Mouse (Mus musculus) CD8-positive naive resting alpha-beta T cell, adult 2 months (primary cell): ENCODE data around the gene Usp24.
"Not testable (repeated sequence)": the region's sequence is repeated elsewhere in the genome, so short reads cannot be mapped to it uniquely, and the experiment has no call there.

Experiments used
- DNase-seq, 2 experiments: peaks; one replicate each; pipeline ENCODE4 v3.0.0; 2022; ENCODE audit warnings: low read depth in 2 of 2, low spot score in 2 of 2

Usp24 gene

GRCm38 (mm10) chr4:106318208-106318607 lies 2.2 kb downstream of the Usp24 start:
- no peak for DNase-seq

- DNase-seq = no peak
These were observed 3.0 kb downstream of the Usp24 start for GRCm38 (mm10) chr4:106318976-106319375.

GRCm38 (mm10) chr4:106322846-106323245 lies 6.8 kb downstream of the Usp24 start:
- DNase-seq = no peak

DNA sequence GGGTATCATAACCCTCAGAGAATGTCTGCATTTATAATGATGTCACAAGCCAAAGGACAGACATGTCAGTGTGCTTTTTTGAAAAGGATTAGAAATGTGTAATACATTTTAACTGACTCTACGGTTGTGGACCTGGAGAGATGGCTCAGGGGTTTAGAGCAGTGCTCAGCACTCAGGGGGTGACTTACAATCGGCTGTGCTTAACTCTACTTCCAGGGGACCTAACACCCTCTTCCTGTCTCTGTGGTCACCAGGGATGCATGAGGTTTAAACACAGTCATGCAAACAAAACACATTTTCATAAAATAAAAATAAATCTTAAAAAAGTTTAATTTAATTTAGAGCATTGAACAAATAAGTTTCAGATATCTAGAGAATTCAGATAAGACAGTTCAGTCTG lies 7.3 kb downstream of the Usp24 start:
- no peak for DNase-seq

DNA sequence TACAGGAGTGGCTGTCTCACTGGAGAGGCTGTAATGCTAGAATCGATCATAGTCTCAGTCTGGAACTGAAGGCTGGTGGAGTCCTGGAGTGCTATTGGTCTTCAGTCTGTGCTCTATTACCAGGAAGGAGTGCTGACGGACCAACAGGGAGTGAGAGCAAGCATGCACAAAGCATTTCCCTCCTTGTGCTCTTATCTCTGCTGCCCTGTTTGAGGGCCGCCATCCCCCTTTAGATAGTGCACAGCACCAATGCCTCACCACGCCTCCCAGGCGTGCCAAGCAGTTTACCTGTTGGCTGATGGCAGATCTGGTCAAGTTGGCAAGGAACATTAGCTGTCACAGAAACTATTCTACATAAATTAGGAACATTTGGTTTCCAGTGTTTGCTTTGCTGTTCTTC lies 11.4 kb downstream of the Usp24 start:
- no peak for DNase-seq

DNA sequence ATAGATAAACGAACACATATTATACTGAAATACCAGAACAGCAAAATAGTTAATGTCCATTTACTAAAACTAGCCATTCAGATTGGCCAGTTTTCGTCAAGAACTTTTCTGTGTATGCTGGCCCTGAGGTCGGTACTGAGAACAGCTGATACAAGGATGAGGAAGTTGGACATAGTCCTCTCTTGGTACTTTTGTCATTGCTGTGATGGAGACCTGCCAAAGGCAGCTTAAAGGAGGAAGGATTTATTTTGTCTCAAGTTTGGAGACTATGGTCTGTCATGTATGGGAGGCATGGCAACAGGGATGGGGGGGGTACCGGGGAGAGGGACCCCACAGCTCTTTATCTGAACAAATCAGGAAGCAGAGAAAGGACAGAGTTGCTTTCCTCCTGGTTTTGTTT lies 12.7 kb downstream of the Usp24 start:
- DNase-seq = no peak

- not testable (repeated sequence) for DNase-seq
These were observed 13.2 kb downstream of the Usp24 start for GRCm38 (mm10) chr4:106329171-106329570.

GRCm38 (mm10) chr4:106330371-106330819 lies 14.4 kb downstream of the Usp24 start:
- DNase-seq = no peak

GRCm38 (mm10) chr4:106333071-106333470 lies 17.1 kb downstream of the Usp24 start:
- no peak for DNase-seq

DNA sequence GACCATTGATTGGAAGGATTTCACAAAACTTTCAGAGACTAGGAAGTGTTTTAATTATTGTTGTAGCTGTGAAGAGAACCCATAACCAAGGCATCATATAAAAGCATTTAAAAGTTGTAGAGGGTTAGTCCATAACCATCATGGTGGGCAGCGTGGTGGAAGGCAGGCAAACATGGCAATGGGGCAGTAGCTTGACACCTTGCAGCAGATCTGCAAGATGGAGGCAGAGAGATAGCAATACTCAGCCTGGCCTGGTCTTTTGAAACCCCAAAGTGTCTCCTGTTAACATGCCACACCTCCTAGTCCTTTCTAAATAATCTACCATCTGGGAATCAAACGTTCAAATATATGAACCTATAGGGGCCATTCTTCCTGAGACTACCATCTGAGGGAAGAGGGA lies 17.6 kb downstream of the Usp24 start:
- no peak for DNase-seq

DNA sequence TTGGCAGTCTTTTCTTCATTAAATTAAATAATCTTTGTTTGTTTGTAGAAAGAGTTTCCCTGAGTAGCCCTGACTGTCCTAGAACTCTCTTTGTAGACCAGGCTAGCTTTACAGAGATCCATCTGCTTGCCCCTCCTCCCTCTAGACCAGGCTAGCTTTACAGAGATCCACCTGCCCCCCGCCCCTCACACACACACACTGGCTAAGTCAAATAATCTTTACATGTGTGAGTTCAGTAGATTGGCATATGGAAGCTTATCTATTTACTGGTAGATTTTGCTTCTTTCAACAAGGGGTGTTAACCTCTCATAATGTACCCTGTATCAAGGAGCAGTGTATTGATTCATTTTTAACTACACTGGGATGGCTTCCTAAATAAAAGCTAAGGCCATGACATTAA lies 19.8 kb downstream of the Usp24 start:
- DNase-seq = no peak

DNA sequence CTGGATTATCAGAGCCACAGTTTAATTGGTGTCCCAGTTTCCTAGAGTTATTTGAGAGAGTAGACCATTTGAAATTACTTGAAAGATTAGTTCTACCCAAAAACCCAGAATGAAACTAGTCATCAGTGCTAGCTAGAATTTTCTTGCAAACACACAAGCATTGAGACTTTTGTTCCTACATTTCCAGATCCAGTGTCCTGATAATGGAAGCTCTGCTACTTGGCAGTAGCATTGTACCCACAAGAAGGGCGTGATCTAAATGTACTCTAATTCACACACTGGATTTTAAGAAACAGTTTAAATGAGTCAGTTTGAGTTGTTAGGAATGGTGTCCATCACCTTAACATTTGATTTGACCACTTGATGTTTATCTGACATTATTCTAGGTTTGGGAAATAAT lies 31.7 kb downstream of the Usp24 start:
- no peak for DNase-seq

DNA sequence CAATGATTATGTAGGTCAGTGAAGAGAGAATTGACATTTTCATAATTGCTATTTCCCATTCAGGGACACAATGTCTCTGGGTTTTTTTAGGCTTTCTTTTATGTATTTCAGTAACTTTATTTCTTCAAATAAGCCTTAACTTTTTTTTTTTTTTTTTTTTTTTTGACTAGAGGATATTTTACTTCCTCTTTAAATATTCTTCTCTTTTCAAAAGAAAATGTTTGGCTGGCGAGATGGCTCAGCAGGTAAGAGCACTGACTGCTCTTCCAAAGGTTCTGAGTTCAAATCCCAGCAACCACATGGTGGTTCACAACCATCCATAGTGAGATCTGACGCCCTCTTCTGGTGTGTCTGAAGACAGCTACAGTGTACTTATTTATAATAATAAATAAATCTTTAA lies 39.0 kb downstream of the Usp24 start:
- not testable (repeated sequence) for DNase-seq

DNA sequence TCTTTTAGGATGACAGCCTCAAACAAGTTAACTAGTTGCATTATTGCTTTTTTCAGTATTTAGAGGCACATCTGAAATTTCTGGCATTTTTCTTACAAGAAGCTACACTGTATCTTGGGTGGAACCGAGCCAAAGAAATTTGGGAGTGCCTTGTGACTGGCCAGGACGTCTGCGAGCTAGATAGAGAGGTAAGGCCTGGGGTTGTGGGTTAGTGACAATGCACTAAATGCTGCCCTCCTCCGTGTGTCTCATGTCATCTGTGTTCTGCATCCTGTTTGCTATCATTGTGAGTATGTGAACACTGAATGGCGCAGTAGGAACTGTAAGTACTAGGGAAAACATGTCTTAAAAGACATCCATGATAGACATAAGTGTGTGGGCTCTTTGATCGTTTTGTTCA lies 54.0 kb downstream of the Usp24 start:
- no peak for DNase-seq

GRCm38 (mm10) chr4:106375857-106376256 lies 59.8 kb downstream of the Usp24 start:
- peak; percentile 66 to 75 for DNase-seq

DNA sequence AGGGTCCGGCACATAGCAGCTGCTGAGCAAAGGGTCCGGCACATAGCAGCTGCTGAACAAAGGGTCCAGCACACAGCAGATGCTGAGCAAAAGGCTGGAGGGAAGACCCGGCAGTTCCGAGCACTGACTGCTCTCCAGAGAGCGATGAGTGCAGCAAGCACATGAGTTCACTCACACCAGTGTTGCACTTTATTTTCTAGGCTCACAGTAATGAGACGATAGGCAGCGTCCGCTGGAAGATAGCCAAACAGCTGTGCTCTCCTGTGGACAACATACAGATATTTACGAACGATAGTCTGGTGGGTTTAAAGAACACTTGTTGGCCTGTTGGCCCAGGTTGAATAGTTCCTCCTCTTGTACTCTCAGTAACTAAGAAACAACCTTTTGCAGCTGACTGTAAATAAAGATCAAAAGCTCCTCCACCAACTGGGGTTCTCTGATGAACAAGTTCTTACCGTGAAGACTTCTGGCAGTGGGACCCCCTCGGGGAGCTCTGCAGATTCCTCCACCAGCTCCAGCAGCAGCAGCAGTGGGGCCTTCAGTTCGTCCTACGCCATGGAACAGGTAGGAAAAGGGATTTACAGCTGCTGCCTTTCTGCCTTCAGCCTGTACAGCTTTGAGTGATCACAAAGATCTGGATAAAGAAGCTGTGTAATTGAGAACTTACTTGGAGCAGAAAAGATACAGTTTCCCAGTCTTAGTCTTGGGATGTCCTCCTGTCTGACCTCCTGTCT lies 63.0 kb downstream of the Usp24 start:
- DNase-seq = no peak

- DNase-seq = no peak
These were observed 65.1 kb downstream of the Usp24 start for GRCm38 (mm10) chr4:106381131-106381530.

GRCm38 (mm10) chr4:106389908-106390307 lies 73.9 kb downstream of the Usp24 start:
- DNase-seq = no peak

DNA sequence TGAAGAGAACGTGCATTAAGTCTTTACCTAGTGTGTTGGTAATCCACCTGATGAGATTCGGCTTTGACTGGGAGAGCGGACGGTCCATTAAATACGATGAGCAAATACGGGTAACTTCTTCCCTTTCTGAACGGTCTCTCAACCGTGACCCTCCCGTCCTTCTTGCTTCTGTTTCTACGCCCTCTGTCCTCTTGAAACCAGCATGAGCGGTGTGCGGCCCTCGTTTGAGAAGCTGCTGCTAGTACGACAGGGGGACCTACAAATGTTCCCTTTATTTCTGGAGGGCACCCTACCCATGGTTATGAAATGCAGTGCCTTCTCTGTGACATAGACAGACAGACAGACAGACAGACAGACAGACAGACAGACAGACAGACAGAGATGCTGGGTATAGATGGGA lies 93.6 kb downstream of the Usp24 start:
- DNase-seq = no peak

DNA sequence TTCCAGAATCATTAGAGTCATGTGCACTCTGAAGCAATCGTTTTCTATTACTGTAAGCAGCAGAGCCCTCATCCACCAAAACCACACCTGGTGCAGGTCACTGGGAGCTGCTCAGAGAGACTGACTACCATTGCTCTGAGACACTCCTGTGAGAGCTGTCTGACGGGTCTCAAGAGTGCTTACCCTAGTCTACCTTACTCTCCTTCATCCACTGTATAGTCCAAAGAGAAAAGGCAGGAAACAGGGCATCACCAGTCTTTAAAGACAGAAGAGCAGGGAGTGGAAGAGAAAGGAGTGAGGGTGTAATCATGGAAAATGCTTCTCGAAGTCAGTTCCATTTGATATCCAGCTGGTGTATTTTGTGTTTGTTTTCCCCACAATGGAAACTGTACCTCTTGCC lies 103.2 kb downstream of the Usp24 start:
- no peak for DNase-seq

- DNase-seq = no peak
These were observed 103.8 kb downstream of the Usp24 start for GRCm38 (mm10) chr4:106419791-106420190.

DNA sequence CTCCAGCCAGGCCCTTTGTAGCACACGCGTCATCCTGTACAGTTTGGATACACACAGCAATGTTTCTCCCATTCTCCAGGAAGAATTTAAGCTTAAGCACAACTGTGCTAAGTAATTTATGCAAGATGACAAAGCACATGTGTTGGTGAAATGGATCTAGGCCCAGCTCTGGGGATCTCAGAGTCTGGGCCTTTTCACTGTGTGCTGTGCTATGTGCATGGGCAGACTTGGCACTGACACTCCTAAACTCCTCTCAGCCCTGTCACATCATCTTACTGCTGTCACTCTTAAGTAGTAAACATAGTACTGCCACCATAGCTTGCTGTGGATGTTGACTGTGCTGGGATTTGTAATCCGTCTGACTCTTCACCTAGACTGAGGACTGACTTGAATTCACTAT lies 106.6 kb downstream of the Usp24 start:
- no peak for DNase-seq

- DNase-seq = no peak
These were observed 108.5 kb downstream of the Usp24 start for GRCm38 (mm10) chr4:106424560-106424959.
